Mouse (Mus musculus) 3T3-L1 (cell line): Measurements from ENCODE around the gene Tbc1d9.
"Not testable (repeated sequence)": the region's sequence is repeated elsewhere in the genome, so short reads cannot be mapped to it uniquely, and the experiment has no call there.

Experiments
- DNase-seq: peaks from one replicate; pipeline ENCODE4 v3.0.0-alpha.2; 2015; ENCODE audit warnings: low read depth, low spot score

The Tbc1d9 gene

DNA sequence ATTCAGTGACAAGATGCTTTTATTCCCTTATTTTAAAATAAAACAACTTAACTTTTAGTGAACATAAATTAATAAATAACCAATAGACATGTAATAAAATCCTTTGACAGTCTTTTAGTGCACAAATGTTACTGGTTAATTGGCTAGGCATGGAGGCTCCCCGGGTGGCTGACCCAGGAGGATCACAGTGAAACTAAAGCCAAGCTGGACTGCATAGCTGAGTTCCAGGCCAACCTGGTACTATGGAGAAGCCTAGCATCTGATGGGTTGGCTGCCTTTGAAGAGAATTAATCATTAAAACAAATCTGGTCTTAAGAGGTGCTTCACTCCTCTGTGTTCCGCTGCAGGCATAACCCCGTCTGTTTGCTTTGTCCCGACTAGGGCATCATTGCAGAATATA lies 67.9 kb downstream of the Tbc1d9 start:
- DNase-seq = no peak

DNA sequence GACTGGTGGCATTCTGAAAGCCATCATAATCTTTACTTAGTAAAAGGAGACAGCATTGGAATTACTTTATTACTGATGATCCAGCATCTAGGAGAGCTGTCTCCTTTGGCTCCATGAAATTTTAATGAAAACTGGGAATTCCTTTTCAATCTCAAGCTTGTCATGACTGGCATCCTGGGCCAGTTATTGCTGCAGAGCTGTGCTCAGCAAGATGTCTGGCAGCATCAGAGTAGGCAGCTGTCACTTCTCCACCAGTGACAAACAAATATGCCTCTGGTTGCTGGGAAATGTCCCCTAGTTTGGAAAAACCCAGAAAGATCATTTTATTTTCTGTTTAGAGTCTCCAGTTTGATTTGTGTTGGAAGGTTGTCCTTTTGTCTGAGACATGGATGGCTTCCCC lies 74.2 kb downstream of the Tbc1d9 start:
- no peak for DNase-seq

DNA sequence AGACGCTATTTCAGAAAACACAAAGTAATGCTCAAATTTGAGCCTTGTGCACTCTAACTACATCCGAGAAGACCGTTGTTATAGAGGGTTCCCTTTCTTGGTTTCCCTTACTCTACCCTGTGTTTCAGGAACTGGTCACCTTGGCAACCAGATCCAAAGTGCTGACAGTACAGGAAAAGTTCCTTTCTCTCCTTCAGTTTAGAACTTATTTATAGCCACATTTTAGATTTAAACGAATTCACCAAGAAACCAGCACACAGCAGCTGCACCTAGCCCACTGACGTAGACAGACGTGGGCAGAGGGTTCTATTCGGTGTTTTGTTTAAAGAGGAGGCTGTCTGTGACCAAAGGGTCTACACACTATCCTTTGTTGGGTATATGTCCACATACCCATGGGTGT lies 79.0 kb downstream of the Tbc1d9 start:
- DNase-seq = no peak

DNA sequence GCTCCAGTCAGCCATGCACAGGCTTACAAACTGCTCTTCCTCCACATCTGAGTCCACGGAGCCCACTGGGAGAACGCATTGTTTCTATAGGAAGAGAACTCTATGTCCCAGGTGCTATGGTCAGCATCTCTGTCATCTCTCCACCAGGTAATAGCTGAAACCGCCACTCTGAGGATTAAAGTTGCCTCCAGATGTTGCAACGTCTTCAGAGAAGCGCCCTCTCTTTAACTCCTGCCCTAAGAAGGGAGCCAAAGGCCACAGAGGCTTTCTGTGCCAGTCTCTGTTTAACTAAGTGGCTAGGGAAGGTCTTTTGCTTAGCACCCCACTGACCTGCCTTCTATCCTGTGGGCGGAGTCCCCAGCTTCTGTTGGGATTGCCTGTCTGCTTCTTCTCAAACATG lies 85.7 kb downstream of the Tbc1d9 start:
- DNase-seq = no peak

DNA sequence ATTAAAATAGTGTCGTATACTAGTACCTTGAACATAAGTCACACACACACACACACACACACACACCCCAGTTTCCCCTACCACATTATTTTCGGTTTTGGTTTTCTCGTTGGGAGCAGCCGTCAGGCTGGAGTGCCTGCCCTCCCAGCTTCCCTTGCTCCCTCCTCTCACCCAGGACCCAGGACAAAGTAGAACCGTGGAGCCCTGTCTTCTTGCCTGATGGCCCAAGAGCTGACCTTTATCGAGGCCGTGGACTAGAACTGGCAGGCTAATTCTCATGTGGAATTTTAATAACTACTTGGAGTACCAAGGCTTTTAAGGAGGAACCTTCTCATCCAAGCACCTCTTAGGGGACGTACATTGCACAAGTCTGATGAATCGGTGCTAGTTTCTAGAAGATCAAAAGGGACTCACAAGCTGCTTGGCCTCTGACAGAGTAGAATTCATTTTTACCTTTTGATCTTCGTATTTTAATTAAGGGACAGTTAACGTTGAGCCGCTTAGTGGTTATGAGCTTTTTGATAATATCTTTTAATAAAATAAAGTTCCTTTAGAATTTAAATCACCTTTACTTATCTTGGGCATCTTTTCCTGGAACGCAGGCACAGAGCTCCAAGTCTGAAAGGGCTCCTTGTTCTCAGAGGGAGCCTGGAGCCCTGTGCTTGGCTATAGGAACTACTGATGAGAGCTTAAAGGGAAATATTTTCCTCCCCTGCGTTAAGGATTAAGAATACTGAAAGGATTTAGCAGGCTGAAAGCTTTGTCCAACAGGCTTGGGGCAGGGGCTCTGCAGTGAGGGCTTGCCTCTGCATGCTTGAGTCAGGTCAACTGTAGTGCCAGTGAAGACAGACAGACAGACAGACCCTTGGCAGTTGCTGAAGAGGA lies 86.5 kb downstream of the Tbc1d9 start:
- DNase-seq = no peak

DNA sequence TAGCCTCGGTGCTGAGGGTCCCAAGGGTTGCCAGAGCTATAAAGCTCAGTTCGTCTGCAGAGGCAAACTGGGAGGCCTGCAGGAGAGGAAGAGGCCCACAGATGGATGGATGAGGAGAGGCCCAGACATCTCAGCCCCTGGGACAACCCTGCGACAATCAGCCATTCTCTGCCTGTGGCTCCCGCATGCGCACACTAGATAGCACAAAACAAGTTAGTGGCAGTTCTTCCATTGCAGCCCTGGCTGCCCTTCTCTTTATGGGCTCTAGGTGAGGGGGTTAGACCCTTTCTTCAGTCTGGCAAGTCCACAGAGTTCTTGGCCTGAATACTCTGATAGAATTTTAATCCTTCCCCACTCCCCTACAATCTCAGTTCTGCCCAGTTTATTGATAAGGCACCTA lies 87.6 kb downstream of the Tbc1d9 start:
- DNase-seq = no peak

DNA sequence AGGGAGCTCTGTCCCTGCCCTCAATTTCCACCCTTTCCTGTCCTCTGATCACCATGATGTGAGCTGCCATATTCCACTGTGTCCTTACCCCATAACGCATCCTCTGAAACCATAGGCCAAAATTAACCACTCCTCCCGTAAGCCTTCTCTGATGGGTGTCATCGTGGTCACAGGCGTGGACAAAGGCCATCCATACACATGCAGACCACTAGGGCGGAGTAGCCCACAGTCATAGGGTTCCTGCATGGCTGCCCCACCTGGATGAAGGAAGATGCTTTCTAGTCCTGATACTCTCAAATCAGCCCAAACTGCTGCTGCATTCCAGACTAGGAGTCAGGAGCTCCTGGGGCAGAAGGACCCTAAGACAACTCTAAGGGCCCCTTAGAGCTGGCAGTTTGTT lies 92.5 kb downstream of the Tbc1d9 start:
- no peak for DNase-seq

DNA sequence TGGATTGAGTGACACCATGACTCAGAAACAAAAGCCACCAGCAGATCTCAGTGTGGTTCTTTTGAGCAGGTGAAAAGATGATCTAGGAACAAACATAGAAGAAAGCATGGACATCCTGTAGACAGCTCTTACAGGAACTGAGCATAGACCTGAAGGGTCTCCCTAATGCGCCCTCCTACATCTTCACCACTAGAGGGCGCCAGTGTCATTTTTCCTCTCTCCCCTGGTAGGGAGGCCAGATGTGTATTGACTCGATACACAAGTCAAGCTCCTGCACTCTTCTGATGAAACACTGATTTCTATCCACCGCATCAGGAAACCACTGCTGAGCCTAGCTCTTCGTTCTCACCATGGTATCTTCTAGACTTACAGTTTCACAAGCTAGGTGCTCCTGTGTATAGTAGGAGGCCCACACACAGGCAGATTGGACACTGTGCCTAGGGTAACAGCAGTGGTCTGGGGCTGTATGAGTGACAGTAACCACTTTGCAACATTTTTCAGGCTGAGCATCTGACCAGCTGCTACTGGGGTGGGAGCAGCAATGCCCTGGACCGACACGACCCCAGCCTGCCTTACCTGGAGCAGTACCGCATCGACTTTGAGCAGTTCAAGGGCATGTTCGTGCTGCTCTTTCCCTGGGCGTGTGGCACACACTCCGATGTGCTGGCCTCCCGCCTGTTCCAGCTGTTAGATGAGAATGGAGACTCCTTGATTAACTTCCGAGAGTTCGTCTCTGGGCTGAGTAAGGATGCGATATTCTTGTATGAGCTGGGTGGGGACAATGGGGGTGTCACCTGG lies 95.5 kb downstream of the Tbc1d9 start:
- DNase-seq = peak; percentile 88

DNA sequence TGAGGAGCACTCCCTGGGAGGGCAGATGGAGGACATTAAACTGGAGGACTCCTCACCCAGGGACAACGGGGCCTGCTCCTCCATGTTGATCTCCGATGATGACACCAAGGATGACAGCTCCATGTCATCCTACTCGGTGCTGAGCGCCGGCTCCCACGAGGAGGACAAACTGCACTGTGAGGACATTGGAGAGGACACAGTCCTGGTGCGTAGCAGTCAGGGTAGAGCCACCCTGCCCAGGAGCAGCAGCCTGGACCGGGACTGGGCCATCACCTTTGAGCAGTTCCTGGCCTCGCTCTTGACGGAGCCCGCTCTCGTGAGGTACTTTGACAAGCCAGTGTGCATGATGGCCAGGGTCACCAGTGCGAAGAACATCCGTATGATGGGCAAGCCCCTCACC lies 106.0 kb downstream of the Tbc1d9 start:
- DNase-seq = no peak

DNA sequence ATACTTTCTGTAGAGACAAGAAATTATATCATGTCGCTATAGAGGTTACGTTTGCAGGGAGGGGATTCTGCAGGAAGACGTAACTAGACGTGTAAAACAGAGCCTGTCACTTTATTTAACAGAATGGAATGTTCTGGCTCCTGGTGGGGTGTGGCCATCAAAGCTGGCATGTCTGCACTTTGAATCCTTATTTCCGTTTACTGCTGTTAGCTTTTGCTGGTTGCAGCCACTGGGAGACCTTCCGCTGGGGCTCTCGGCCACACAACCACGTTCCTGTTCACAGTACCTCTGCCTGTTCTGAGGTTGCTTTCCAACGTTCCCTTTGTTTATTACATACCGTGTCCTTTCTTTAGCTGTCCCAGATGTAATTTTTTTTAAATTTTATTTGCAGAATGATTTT lies 107.3 kb downstream of the Tbc1d9 start:
- no peak for DNase-seq

DNA sequence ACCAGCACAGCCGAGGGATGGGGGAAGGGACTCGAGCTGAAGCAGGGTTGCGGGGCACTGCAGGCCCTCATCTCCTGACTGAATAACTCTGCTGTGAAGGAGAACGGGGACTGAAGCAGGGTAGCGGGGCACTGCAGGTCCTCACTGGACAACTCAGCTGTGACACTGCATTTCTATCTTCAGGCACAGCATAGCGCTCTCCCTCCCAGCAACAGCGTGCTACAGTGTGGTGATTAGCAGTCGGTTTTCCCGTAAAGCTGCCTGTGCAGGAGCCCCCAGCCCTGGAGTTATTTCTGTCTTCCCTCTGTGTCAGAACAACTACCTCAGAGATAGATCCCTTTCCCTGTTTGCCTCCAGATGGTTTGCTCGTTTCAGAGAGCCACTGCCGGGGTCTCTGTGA lies 109.3 kb downstream of the Tbc1d9 start:
- no peak for DNase-seq

DNA sequence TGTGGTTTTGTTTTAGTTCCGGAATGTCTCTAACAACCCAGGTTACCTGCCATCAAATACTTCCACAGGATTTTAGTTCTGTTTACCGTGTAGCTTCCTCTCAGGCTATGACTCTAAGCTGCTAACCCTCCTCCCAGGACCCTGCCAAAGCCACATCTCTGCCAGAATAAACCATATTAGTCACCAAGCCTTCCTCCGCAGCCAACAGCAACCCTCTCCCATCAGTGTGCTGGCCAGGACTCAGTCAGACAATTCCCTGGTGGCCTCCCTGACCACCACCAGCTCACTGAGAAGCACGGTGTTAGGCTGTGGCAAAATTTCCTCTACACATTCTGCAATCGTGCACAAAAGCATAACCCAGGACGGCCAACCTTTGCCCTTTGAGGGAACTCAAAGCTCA lies 113.3 kb downstream of the Tbc1d9 start:
- peak; percentile 97 for DNase-seq

DNA sequence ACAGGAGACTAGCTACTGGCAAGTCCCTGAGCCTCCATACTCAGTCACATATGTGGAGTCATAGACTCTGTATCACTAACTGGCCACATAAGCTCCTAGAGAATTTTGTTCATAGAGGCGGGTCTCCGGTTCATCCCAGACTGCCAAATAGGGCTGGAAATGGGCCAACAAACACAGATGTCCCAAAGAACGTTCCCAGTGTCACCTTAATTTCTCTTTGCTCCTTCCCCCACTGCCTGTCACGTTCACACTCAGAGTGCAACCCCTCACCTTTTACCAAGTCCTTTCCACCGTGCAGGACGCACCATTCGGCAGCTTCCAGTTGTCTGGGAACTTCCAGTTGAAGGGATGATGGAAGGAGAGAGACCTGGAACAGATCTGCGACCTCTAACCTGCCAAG lies 120.2 kb downstream of the Tbc1d9 start:
- DNase-seq = no peak

DNA sequence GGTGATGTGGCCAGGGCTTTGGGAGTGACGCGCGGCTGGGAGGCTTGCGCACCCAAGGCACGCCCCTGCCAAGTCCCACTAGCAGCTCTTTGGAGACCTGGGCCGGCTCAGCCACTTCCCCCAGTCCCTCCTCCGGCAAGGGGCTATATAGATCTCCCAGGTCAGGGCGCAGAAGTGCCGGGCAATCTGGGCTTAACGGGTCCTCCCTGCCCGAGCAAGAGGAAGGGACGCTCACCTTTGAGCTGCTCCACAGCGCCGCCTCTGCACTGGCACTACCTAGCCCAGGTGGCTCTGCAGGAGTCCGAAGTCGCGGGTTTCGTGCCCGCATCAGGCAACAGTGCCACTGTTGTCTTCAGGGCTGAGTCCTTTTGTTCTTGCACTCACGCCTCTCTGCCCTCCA lies 125.0 kb downstream of the Tbc1d9 start, which contains the start of gene Ucp1:
Ucp1 (plus strand) TSS at position 177 of the 400 bp plus-strand sequence.
- DNase-seq = no peak

DNA sequence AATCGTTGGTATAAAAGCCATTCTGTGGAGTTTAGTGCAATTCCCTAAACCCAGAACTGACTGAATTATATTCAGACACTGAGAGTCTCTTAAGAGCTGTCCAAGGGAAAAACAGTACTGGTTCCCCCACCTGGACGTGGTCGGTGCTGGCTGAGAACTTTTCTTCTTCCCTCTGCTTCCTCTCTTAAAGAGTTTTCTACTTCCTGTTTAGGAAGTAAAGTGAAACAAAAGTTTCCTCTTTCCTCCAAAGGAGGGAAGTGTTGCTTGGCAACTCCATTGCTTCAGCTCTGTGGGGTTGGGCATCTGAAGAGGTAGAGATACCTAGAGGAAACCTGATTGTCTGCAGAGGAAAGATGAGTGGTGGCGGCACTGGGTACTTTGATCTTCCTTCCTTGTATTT lies 132.2 kb downstream of the Tbc1d9 start:
- no peak for DNase-seq

DNA sequence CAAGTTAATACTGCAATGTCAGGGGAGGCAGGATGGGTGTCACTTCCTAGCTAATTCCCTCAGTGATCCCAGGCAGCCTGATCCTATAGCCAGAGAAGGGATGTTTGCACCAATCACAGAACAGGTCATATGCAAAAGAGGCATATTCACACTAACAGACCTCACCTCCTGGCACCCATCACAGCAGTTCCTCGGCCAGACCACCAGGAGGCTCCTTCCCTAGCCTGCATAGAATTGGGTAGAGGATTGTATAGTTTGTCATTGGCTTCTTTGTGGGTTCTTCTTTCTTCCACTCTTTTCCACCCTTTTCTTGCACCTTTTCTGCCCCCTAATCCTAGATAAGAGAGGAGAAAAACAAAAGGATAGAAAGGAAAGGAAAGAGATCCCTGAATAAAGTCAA lies 135.0 kb downstream of the Tbc1d9 start:
- DNase-seq = peak; percentile 20

DNA sequence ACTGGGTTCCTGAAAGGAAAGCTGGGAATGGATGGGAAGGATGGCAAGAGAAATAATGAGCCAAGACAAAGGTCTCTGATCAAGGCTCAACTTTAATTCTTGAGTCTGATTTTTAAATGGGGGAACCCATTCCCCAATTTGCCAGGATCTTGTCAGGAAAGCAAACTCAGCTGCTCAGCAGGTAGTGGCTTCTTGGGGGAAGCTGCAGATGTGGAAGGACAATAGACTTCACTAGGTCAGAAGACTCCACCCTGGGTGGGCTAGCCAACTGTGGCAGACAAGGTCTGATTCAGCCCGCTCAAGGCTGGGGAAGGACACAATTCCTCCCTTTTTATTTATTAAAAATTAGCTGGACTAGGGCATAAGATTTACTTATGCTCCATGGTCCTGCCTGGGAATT lies 139.8 kb downstream of the Tbc1d9 start:
- DNase-seq = no peak

DNA sequence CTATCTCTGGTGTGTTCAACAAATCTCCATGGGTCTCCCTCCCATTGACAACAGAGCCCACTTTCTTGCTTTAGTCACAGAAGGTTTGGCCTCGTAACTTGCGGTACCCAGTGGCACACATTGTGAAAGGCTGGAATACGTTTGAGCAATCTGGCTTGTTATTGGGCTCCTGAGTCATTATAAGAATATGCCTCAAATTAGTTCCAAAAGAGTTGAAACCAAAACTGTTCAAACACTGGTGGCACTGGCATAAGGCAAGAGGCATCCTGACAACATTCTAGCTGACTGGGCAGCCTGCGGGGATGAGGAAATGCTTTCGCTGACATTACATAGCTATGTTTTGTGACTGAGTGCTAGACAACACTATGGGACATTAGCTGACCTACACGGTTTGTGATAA lies 144.7 kb downstream of the Tbc1d9 start:
- DNase-seq = no peak

DNA sequence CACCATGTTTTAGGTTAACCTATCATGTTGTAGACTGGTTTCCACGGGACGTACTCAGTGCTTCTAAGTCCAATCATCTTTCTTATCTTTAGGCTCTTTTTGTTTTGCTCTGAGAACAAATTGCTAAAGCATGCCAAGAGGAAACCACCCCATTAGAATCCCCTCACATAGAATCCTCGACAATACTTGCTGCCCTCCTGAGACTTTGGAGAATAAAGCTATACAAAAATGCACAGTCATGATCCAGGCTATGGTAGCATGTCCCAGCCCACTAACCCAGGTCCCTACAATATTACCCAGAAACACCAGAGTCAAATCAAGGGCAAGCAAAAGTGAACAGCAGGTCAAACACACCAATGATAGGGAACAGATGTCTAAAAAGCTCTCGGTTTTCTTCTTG lies 149.9 kb downstream of the Tbc1d9 start:
- DNase-seq = not testable (repeated sequence)

DNA sequence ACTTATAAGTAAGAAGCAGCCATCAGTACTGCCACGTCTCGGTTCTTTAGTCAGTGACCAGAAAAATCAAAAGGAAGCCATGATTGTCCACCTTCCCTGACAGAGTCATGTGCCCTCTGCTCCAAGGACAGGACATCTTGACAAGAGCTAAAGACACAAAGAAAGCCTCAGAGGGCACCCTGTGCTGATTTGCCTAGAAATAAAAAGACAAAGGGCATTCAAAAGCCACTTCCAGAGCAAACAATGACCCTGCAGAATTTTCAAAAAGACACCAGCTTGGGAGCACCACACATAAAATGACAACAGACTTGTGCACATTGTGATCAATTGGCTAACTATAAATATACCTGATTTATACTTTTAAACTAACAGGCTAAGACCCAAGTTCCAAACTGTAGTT lies 150.5 kb downstream of the Tbc1d9 start:
- no peak for DNase-seq

DNA sequence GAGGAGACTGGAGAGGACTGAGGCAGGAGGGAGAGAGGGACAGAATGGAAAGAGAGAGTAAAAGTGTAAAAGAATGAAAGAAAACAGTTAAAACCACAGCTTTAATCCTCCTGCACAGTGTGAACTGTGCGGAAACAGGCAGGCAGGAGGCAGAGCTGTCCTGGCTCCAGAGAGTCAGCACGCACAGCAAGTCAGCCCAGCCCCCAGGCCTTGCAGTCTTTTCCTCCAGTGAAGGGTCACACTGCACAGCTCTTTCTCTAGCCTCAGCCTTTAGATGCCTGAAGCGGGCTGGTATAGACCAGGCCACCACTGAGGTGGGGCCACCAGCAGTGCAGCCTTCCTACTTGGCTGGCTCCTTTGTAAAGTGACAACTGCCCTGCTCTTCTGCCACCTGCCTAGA lies 155.4 kb downstream of the Tbc1d9 start:
- DNase-seq = no peak

DNA sequence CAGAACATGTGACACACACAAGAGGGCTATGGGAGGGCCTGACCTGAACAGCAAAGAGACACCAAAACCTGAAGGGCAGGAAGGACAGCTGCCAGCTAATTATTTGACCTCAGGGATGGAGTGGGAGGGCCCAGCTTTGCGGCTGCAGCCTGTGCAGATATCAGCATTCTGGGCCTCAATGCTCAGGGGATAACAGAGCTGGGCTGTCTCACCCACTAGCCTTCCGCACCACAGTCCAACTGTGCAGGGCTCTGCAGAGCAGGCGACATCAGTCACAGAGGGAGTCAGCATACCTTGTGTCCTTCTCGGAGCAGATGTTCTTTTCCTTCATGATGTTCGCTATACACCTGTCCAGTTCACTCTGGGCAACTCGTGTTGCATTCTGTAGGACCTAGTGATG lies 157.2 kb downstream of the Tbc1d9 start:
- no peak for DNase-seq
